Mouse (Mus musculus) cerebellum, postnatal 36 days (tissue): ENCODE measurements around the gene Hoxa5.

ENCODE experiments used
- DNase-seq, 2 experiments: peaks; one replicate each; pipeline ENCODE4 v3.0.0; 2021 to 2022; ENCODE audit warnings: mixed read lengths in 2 of 2

The Hoxa5 gene

DNA sequence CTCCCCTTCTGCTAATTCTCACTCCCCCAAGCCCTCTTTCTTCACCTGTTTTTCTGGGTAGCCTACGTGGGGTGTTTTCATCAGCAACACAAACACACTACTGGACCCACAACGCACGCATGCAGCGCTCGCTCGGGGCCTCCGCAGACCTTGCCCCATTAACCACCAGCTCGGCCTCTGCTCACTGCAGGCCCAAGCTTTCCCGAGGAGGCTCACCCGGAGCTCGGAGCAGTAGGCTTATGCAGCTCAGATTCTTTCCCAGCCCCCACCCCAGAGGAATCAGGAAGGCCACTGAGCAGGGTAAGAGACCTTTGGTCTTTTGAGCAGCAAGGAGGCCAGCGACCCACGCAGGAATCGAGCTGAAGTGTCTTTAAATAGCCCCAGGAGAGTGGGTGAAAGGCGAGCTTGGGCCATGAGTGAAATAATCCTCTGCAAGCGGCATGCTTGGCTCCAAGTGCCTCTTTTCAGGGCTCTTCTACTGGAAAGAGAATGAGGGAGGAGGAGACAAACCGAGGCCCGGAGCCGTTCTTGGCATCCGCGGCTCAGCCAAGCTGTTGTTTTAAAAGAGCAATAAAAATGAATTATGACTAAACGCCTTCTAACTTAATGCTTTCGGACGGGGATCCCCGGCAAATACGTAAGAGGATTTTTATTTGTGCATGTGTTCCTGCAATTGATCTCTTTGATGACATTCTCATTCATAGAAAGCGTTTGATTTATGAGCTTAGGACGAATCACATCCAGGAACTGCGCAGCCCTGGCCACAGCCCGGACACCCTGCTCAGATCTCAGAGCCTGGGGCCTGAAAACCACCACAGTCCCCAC, 43.7 kb downstream of the Hoxa5 start:
- DNase-seq: no peak

DNA sequence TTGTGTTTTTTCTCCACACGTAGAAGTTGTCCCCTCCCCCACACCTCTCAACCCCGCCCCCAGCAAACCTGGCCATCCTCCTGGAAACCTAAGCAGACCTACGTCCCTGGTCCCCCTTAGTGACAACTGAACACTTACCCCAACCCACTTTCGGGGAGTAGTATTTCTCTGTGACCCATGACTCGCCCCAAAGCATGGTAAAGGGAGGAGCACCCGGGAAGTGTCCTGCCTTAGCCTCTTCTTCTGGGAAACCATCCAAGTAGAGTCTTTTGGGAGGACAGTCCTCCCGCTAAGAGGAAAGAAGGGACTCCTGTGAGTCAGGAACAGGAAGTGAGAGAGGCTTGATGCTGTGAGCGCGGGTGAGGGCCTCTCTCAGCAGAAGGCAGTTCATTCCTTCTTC, 44.4 kb downstream of the Hoxa5 start:
- no peak for DNase-seq

DNA sequence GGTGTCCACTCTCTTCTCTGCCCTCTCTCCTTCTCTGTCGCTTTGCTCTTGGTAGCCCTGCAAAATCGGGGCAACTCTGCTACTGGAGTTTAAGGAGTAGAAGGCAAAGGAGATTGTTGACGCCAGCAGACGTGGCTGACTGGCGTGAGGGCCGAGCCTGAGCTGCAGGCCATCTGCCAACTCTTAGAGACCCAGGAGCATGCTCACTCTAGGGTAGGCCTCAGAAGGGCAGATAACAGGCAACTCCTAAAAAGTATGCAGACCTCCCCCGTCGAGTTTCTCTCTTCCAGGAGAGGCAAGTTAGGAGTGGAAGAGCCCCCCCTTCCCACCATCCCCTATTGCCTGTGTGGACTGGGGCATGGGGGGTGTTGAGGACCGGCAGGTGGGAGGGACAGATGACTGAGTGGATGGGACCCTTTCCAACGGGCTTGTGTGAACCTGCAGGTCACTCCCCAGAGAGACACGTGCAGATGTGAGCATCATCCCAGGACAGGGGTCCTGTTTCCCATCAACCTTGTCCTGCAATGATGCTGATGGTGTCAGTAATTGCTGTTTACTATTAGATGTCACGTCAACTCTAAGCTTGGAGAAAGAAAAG, 45.1 kb downstream of the Hoxa5 start:
- no peak for DNase-seq

DNA sequence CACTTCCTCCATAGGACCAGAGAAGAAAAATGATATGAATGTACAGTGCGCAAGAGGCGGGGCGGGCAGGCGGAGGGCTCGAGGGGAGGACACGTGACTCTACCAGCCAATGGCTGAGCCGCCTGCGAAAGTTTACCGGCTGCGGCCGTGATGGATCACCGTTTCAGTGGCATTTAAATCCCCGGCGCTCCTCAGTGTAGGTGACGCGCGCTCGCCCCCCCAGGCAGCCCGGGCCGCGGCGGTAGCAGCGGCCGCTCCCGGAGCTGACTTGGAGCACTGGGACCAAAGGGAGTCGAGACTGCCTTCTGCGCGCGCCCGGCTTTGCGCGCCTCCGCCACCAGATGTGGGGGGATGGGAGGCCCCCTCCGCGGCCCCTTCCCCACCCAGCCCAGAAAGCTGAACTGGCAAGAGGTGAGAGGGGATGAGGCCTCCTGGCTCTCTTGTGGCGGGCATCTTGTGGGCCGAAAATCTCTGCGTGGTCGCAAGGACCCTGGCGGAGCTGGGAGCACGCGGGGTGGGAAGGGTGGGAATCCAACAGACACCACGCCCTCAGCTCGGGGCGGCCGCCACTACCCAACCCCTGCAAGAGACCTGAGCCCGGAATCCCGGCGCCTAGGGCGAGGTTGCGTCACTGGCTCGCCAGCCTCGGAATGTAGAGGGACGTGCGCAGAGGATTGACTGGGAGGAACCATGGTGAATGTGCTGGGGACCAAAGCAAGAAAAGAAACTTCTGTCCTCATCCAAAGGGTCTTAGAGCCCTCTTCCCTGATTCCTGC, 45.9 kb downstream of the Hoxa5 start, which contains the start of gene Hoxa1:
TSS of gene Hoxa1 (minus strand) at position 42 of the 776 bp plus-strand sequence.
- DNase-seq: no peak

DNA sequence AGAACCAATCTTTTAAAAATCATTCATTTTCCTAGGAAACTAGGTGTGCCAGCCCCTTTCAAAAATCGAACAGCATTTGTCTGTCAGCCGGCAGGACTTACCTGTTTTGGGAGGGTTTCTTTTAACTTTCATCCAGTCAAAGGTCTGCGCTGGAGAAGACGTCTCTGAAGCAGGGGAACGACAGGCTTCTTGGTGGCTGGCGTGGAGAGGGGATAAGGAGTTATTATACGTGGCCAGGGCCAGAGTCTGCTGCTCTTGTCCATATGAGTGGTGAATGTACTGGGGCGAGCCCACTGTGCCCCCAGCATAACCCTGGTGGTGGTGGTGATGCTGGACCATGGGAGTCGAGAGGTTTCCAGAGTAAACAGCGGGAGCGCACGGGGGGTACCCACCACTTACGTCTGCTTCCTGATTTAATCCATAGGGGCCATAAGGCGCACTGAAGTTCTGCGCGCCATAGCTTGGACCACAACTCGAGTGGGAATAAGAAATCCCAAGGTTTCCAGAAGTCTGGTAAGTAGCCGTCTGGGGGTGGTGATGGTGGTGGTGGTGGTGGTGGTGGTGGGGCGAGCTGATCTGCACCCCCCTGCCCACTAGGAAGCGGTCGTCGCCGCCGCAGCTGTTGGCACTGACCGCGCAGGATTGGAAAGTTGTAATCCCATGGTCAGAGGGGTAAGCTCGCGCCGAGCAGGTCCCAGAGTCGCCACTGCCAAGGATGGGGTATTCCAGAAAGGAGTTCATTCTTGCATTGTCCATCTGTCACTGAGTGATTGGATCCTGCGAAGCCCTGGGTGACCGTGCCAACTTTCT, 46.7 kb downstream of the Hoxa5 start:
- DNase-seq: no peak

DNA sequence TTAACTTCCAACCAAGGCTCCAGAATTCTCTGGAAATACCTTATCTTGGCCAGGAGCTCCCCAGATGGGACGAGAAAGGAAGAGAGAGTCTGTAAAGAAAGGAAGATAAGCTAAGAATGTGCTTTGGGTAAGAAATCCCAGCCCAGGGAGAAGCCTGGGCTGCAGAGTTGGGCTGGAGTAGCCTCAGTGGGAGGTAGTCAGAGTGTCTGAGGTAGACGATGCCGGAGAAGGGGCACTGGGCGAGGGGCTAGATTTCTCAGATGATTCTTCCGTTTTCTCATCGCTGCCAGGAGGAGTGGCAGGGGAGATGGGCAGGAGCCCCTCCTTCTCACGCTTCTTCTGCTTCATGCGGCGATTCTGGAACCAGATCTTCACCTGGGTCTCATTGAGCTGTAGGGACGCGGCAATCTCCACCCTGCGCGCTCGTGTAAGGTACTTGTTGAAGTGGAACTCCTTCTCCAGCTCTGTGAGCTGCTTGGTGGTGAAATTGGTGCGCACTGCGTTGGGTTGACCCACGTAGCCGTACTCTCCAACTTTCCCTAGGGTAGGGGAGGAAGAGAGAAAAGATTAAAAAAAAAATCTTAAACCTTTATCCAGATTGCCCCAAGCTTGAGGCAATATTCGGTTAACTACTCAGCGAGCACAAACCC, 47.7 kb downstream of the Hoxa5 start:
- DNase-seq: no peak

DNA sequence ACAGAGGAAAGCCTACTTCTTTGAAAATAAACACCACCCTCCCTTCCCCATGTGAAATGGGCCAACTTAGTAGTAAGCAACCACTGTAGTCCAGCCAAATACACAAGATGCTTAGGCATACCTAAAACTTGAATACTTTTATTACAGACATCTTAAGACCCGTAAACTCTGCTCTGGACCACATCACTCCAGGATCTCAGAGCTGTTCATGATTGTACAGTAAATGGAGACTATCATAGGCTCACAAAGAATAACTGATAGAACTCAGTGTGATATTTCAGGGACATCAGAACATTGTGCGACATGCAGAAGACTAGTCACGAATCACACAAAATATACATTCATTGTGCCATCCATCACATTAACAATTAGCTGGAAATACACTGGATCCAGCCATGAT, 48.9 kb downstream of the Hoxa5 start:
- no peak for DNase-seq

DNA sequence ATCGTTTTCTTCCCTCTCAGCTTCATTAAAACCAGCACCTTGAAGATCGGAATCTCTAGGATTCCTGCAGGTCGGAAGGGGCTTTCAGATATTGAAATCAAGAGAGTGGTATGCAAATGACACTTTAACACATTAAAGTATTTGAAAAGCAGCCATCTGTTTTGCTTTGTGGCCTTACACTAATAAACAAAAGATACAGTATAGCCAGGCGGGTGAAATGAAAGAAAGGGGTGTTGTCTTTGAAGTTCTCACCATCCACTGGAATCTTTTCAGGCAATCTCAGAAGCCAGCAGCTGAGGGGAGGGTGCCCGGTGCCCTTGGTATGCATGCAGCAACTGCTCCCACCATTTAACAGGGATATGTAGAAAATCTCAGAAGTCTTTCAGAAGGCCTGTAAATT, 50.3 kb downstream of the Hoxa5 start:
- DNase-seq: no peak

DNA sequence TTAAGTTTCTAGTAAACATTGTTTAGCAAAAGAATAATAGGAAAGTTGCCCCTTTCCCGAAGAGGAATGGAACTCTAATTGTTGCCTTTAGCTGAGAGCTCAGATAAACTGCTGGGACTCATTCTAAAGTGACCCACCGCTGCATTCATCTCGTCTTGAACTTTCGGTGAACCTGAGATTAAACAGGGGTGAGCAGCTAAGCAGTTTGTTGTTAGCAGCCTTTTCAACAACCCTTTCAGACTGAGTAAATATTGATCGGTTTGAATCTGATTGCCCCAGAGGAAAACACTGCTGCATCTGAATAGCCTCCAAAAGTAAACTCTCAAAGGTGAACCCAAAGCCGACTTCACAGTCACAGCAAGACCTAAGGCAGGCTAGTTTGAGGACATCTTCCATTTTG, 51.1 kb downstream of the Hoxa5 start:
- no peak for DNase-seq

DNA sequence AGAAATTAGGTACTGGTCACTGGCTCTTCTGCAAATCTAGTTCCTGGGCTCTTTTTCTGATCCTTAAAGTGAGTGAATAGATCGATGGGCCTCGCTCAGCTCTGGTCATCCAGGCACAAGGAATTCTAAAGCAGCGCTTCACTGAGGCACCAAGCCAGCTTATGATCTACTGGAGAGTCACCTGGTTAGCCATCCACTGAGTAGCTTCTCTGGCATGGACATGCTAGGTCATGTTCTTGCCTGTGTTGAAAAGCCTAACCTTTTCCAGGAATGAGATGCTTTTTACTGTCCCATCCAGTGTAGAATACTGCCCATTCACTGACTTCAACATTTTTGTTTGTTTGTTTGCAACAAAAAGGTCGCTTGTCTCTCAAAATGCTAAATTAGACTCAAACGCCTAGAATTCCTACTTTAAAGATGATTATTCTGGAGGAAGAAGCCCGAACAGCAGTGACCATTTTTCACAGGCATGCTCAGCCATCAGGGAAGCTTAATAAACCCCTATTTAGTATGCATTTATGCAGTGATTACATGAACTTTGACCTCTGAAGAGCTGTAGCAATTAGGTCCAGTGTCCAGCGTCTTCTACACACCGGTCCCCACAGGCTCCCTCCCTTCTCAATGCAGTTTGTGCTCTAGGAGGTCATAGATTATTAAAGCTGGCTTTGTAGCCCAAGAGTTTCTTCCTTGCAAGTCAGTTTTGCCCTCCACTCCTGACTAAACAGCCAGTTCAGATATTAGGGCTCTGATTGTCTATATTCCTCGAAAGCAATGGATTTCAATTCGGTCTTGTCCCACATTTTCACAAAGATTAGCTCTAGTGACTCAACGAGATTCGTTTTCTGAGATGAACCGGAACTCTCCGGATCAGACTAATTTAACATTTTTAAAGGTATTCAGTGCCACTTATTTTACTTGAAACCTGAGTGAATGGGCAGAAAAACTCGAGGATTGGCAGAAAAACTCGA, 51.9 kb downstream of the Hoxa5 start:
- no peak for DNase-seq
